Mouse (Mus musculus) megakaryocyte, embryonic 14.5 days (primary cell): Measurements from ENCODE around the gene Smok3a.

Experiments
- FLI1 ChIP-seq: IDR thresholded peaks from 2 replicates; pipeline ENCODE4 v1.6.1; 2012; ENCODE audit warnings: low read length, inconsistent platforms, mixed read lengths
- GATA1 ChIP-seq: IDR thresholded peaks from 3 replicates; pipeline ENCODE4 v1.6.1; 2012; ENCODE audit warnings: mixed read lengths, low read length, inconsistent platforms, borderline replicate concordance

DNA sequence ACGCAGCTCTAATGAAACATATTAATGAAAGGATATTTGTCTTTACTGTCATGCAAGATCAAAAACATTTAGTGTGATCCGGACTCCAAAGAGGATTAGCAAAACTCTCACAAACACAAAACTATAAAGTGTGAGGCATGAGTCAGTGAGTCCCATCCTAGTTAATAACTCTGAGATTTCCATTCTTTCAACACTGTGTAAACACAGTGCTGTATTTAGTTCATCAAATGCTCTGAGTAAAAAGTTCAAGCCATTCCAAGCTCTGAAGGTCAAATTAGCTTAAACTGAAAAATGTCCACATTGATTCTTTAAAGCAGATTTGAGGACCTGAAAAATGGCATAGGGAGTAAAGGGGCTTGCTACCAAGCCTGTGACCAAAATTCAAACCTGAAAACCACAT lies 42.0 kb upstream of the Smok3a start:
- no peak for TF ChIP-seq GATA1
- no peak for TF ChIP-seq FLI1
